Mouse (Mus musculus) ES-CJ7 (cell line): ENCODE data around the gene Cyp2d11.

Experiments
- DNase-seq: peaks from one replicate; pipeline ENCODE4 v3.0.0; 2011; ENCODE audit warnings: low read depth, low spot score

Gene Cyp2d11

GRCm38 (mm10) chr15:82353078-82353744 is 40.6 kb downstream of the Cyp2d11 start:
- peak; percentile 59 for DNase-seq

DNA sequence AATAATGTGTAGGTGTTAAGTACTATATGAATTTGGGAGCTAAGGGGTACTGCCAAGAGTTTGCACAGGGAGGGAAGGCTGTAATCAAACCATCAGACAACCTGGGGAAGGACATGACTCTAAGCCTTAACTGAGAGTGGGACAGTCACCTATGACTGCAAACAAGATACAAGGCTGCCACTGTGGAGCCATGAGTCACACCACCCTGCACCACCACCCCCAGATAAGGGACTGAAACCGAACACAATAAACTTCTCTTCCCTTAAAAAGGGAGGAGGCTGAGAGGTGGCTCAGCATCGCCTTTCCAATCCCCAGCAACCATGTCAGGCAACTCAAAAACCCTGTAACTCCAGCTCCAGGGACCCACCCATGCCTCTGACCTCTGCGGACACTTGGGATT is 42.3 kb downstream of the Cyp2d11 start:
- DNase-seq: no peak

- no peak for DNase-seq
Observed at GRCm38 (mm10) chr15:82350349-82350748, 43.5 kb downstream of the Cyp2d11 start.

- no peak for DNase-seq
Observed at GRCm38 (mm10) chr15:82348999-82349341, 44.9 kb downstream of the Cyp2d11 start.

DNA sequence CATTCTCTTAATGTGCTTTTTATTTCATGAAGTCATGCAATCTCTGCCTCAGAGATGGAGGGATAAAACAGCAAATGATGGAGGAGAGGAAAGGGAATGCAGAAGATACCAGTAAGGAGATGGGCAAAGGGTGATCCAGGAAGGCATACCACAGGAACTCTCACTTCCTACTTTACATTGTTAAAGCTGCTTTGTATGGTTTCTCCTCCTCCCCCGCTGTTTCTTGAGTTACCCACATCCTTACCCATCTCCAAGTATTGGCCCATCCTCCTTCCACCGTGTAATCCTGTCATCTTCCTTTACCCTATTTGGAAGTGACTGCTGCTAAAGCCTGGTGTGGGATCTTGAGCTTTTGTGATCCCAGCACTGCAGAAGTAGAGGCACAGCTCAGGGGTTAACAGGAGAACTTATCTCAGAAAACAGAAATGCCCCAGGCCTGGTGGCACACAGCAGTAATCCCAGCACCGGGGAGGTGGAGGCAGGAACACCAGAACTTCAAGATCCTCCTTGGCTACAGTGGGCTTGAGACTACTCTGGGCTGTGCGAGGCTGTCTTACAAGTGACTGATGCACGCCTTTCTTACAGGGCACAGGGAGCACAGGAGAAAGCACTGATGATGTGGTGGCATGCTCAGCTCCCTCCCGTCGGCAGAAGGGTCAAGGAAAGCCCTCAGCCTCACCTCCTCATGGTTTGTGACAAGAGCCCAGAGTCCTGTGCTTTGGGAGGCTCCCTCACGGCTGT is 45.4 kb downstream of the Cyp2d11 start:
- DNase-seq: no peak

DNA sequence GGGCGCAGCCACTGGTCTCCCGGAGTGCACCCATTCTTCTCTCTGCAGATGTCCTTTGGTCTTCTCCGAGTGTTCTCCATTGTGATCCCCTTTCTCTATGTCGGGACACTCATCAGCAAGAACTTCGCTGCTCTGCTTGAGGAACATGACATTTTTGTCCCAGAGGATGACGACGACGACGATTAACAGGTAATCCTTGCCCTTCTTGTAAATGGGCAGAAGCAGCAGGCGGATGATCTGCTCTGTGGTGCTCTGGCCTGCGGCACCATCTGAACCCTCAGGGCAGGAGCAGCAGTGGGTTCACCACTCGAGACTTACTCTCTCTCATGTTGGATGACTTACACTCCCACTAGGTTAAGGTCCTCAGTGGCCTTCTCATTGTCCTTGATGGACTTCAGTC is 46.0 kb downstream of the Cyp2d11 start:
- no peak for DNase-seq

GRCm38 (mm10) chr15:82347303-82347676 is 46.5 kb downstream of the Cyp2d11 start:
- no peak for DNase-seq

DNA sequence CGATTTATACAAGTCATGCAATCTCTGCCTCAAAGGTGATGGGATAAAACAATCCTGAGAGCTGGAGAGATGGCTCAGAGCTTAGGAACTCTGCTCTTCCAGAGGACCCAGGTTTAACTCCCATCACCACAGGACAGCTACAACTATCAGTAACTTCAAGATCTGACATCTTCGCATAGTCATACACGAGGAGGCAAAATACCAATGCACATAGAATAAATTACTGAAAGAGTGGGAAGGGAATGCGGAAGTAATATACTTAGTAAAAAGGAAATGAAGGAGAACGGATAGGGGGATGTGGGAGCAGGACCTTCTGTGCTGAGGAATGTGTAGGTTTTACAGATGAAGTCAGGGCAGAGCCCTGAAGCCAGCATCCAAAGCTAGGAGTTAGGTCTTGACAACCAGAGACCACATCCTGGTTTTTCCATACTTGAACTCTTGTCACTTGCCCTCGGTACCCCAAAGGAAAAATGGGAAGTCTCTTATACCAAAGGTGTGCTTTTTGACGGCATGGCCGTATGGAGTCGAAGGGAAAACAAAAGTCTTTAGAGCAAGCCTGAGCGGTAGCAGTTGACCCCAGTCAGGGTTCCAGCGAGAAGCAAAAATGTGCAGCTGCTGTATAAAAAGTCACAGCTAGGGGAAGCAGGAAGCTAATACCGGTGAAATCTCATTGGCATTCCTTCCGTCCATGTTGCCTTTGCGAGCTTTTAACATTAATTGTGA is 47.1 kb downstream of the Cyp2d11 start:
- DNase-seq: no peak

- peak; percentile 99 for DNase-seq
Observed at GRCm38 (mm10) chr15:82345820-82346470, 47.9 kb downstream of the Cyp2d11 start.

DNA sequence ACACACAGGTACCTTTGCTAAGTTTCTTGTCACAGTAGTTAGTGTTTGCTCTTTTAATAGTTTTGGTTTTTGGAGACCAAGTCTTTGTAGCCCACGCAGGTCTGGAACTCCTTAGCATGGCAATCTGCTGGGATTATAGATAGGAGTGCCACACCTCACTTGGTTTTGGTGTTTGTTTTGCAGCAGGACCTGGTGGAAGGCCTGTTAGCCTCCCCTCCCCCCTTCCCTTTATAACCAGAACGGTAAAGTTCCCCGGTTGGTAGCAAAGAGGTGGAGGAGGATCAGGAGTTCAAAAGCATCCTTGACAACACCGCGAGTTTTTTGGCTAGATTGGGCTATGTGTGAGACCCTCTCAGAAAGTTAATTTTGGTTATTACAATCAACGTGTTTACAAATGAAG is 48.9 kb downstream of the Cyp2d11 start:
- DNase-seq: no peak

- no peak for DNase-seq
Observed at GRCm38 (mm10) chr15:82343368-82344287, 50.2 kb downstream of the Cyp2d11 start.

GRCm38 (mm10) chr15:82342543-82342935 is 51.3 kb downstream of the Cyp2d11 start:
- DNase-seq: no peak

GRCm38 (mm10) chr15:82341675-82342542 is 51.9 kb downstream of the Cyp2d11 start:
- DNase-seq: no peak

- DNase-seq: no peak
Observed at GRCm38 (mm10) chr15:82341036-82341501, 52.8 kb downstream of the Cyp2d11 start.

- DNase-seq: no peak
Observed at GRCm38 (mm10) chr15:82340414-82341035, 53.3 kb downstream of the Cyp2d11 start.

DNA sequence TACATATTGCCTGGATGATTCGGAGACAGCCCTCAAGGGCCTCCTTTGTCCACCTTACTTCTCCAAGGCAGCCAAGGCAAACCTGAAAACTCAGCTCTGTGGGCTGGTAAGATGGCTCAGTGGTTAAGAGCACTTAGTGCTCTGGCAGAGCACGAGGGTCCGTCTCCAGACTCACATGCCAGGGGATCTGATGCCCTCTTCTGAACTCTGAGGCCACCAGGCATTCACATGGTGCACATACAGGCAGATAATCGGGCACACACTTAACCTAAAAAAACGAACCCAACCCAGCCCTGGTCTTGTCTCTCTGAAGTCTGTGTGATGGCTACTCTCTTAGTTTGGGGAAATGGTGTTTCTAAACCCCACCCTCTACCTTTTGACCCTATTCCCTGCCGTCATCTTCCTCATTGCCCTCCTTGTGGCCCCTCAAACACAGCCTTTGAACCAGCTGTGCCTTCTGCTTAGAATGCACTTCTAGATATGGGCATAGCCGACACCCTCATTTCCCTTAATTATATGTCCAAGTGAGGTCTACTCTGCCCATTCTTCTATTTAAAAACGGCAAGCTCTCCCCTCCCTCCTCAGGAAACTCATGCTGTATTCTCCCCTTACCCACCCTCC is 54.1 kb downstream of the Cyp2d11 start:
- no peak for DNase-seq
